Mouse (Mus musculus) midbrain, embryonic 16.5 days (tissue): ENCODE data around the gene Cep128. TPM values are rescaled to one million over a fixed set of nuclear protein-coding genes. Genes with fewer than 3 reads are reported as not detected.
A peak's percentile ranks its signal among the peaks of the same experiment; 100 is the strongest.
"Not testable (repeated sequence)": the region's sequence is repeated elsewhere in the genome, so short reads cannot be mapped to it uniquely, and the experiment has no call there.

ENCODE experiments used
- ATAC-seq: fragments of 200-750 bp; cut with Nextera tagmentation; 2 replicates; pipeline ENCODE4 v1.8.0; 2017; ENCODE audit warnings: moderate TSS enrichment
- H3K27ac ChIP-seq: fragments of 300-500 bp; sonication (generic); 2 replicates; pipeline ENCODE4 v1.5.1; 2014; ENCODE audit warnings: mild to moderate bottlenecking, low read length, mixed read lengths
- H3K27me3 ChIP-seq: fragments of 300-500 bp; sonication (generic); 2 replicates; pipeline ENCODE4 v1.6.1; 2014; ENCODE audit warnings: low read depth, low read length, mixed read lengths; ENCODE audit not compliant: control insufficient read depth, insufficient read depth
- H3K36me3 ChIP-seq: fragments of 300-500 bp; sonication (generic); 2 replicates; pipeline ENCODE4 v1.6.1; 2014; ENCODE audit warnings: mild to moderate bottlenecking, low read length, moderate library complexity, mixed read lengths; ENCODE audit not compliant: control insufficient read depth, insufficient read depth
- H3K4me1 ChIP-seq: fragments of 300-500 bp; sonication (generic); 2 replicates; pipeline ENCODE4 v1.6.1; 2014; ENCODE audit warnings: mild to moderate bottlenecking, low read length, mixed read lengths; ENCODE audit not compliant: control insufficient read depth, insufficient read depth
- H3K4me2 ChIP-seq: fragments of 300-500 bp; sonication (generic); 2 replicates; pipeline ENCODE4 v1.6.1; 2014; ENCODE audit warnings: mild to moderate bottlenecking, low read length, mixed read lengths
- H3K4me3 ChIP-seq: fragments of 300-500 bp; sonication (generic); 2 replicates; pipeline ENCODE4 v1.5.1; 2014; ENCODE audit warnings: low read depth, mild to moderate bottlenecking, low read length, moderate library complexity, mixed read lengths
- H3K9ac ChIP-seq: fragments of 300-500 bp; sonication (generic); 2 replicates; pipeline ENCODE4 v1.6.1; 2014; ENCODE audit warnings: low read depth, low read length, mixed read lengths
- H3K9me3 ChIP-seq: fragments of 300-500 bp; sonication (generic); replicated peaks from 2 replicates; pipeline ENCODE4 v1.6.1; 2014; ENCODE audit warnings: mild to moderate bottlenecking, low read length, mixed read lengths; ENCODE audit not compliant: control insufficient read depth, poor library complexity, severe bottlenecking
- WGBS: fragments of 180-500 bp; shearing (Covaris S2); extraction: QIAGEN DNeasy Blood & Tissue Kit; methylation state at CpG from one replicate; pipeline ENCODE4 v1.1.7; 2014; 5-methylcytosine and 5-hydroxymethylcytosine counted together
- polyA plus RNA-seq: library from polyadenylated mRNA; unstranded; fragments of >200 nt; fragmentation: Nextera tagmentation; extraction: Ambion mirVana; gene quantifications from 2 replicates; pipeline ENCODE4 v1.2.1, GENCODE M21; 2015

The Cep128 gene
- polyA plus RNA-seq, 1 experiment from 2014 or later: 3.6 TPM

DNA sequence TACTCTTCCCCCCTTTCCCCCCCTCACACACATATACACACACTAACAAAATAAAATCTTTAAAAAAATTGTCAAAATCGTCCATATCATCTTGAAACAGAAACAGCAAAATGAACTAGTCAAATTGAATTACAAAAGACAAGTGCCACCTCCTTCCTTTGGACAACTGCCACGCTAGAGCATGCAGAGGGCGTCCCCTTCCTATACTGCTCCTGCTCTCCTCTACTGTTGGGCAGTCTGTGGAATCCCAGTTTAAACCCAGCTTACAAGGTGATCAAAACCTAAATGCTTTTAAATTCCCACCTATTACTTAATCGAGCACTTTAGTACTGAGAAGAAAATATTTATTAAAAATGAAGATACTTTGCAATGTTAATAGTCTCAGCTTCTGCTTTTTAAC lies 372.0 kb downstream of the Cep128 start:
- no peaks in the 10 kb centered on the region for H3K27me3 ChIP-seq
- no peaks in the 10 kb centered on the region for H3K36me3 ChIP-seq
- H3K4me2 ChIP-seq: no peak overlapping the region
- H3K9me3 ChIP-seq: no peaks in the 10 kb centered on the region
- H3K4me1 ChIP-seq: no peaks in the 10 kb centered on the region
- H3K4me3 ChIP-seq: no peak overlapping the region
- H3K9ac ChIP-seq: no peak overlapping the region
- ATAC-seq: no peak
- 57% methylated on average over 4 of the region's 4 CpGs for WGBS
- no peak overlapping the region for H3K27ac ChIP-seq

DNA sequence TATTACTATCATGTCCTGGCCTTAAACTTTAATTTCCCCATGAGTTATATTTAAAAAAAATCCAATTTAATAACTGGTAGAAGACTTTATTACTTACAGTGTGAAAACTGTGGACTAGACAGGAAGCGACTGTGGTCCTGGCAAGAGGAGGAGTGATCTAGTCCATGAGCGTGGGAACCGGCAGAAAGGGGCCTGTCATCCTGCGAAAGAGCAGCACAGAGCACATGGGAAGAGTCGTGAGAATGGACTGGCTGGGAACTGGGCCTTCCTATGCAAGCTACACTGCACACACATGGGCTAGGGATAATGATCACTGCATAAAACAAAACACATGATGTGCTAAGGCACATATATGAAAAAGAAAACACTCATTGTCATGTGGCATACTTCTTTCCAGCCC lies 375.5 kb downstream of the Cep128 start:
- ATAC-seq: no peak
- Histone ChIP-seq H3K4me1 (no peaks in the 10 kb centered on the region), H3K9ac (no peak overlapping the region), H3K27me3 (no peaks in the 10 kb centered on the region), H3K36me3 (no peaks in the 10 kb centered on the region), H3K9me3 (no peaks in the 10 kb centered on the region), H3K4me3 (no peak overlapping the region), H3K27ac (no peak overlapping the region), H3K4me2 (no peak overlapping the region)
- 84% methylated on average over 5 of the region's 5 CpGs for WGBS

DNA sequence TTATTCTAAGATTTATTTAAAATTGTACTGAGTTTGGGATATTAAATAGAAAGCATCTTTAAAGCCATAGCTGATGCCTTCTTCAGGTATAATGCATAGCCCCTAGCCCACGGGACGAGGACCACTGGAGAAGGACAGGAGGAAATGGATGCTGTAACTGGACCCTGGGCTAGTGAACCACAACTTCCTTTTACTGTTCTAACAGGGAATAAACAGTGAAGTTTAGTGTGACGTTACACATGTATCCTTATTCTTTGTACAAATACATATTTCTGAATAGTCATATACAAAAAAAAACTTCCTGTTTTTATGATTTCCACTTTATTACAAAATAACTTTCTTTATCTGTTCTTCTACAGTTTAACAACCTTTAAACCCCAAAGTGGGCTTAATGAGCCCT lies 376.0 kb downstream of the Cep128 start:
- H3K4me1 ChIP-seq: no peaks in the 10 kb centered on the region
- H3K4me2 ChIP-seq: no peak overlapping the region
- 90% methylated on average over 3 of the region's 3 CpGs for WGBS
- H3K4me3 ChIP-seq: no peak overlapping the region
- no peak overlapping the region for H3K9ac ChIP-seq
- no peaks in the 10 kb centered on the region for H3K27me3 ChIP-seq
- ATAC-seq: no peak
- H3K36me3 ChIP-seq: no peaks in the 10 kb centered on the region
- H3K27ac ChIP-seq: no peak overlapping the region
- no peaks in the 10 kb centered on the region for H3K9me3 ChIP-seq

DNA sequence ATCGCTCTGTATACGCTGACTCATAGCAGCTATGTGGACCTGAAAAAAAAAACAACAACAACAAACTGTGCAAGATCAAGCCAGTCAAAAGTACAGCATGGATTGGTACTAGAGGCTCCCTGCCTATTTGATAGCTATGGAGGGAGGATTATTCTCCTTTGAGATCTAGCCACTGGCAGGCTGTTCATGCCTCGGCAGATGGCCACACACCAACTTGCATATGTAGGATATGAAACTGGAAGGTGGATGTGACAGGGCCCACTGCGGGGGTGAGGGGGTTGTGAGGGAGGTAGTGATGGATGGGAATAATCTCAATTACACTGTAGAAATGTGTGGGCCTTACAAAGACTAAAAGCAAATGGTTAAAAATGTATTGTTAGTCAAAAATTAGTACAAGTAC lies 386.7 kb downstream of the Cep128 start:
- Histone ChIP-seq H3K9ac (no peak overlapping the region), H3K4me1 (no peaks in the 10 kb centered on the region), H3K9me3 (no peaks in the 10 kb centered on the region), H3K27me3 (no peaks in the 10 kb centered on the region), H3K4me2 (no peak overlapping the region), H3K4me3 (no peak overlapping the region), H3K36me3 (no peaks in the 10 kb centered on the region), H3K27ac (no peak overlapping the region)
- no peak for ATAC-seq
- 84% methylated on average over 4 of the region's 4 CpGs for WGBS

DNA sequence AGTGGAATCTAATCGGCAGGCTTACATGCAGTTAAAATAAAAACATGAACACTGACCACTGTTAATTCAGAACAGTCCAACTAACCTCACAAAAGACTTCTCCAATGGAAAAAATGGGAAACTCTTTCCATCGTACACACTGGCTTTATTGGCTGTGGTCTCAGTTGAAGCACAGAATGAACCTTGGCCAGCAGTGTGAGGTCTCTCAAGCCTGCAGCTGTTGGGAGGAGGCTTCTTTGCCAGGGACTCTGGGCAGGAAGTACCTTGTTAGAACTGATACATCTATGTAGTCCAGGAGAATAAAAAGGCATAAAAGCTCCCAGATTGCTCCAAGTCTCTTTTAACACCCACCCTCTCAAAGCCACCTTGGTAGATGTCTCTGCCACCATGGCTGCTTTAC lies 390.9 kb downstream of the Cep128 start:
- Histone ChIP-seq H3K4me2 (no peak overlapping the region), H3K9ac (no peak overlapping the region), H3K9me3 (no peaks in the 10 kb centered on the region), H3K4me1 (no peaks in the 10 kb centered on the region), H3K27me3 (no peaks in the 10 kb centered on the region), H3K27ac (no peak overlapping the region), H3K36me3 (no peaks in the 10 kb centered on the region), H3K4me3 (no peak overlapping the region)
- no peak for ATAC-seq
- WGBS: 90% methylated on average over 2 of the region's 2 CpGs

DNA sequence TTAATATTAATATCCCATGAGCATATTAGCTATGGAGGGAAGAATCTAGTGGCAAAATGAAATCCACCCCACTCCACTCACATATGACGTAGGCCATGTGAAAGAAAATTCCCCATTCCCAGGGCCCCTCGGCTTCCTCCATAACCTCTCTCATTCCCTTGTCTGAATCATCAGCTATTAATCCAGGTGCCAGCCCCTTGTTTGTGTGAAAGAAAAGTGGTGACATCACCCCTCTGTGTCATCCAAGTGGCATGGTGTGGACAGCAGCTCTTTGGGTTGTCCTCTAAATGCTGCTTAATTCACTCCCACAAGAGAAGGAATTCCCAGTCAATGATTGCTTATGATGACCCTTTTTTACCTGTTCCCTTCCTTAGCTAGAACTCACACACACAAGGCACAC lies 396.4 kb downstream of the Cep128 start:
- WGBS: 69% methylated on average over 2 of the region's 2 CpGs
- Histone ChIP-seq H3K9ac (no peak overlapping the region), H3K27me3 (no peaks in the 10 kb centered on the region), H3K4me3 (no peak overlapping the region), H3K36me3 (no peaks in the 10 kb centered on the region), H3K9me3 (no peaks in the 10 kb centered on the region), H3K4me2 (no peak overlapping the region), H3K27ac (no peak overlapping the region), H3K4me1 (0 out of 2 replicates have a peak, but pooled peaks cover 2% of the 10 kb centered on the region)
- ATAC-seq: 0 out of 2 replicates have a peak, but pooled peaks have one; percentile 42

DNA sequence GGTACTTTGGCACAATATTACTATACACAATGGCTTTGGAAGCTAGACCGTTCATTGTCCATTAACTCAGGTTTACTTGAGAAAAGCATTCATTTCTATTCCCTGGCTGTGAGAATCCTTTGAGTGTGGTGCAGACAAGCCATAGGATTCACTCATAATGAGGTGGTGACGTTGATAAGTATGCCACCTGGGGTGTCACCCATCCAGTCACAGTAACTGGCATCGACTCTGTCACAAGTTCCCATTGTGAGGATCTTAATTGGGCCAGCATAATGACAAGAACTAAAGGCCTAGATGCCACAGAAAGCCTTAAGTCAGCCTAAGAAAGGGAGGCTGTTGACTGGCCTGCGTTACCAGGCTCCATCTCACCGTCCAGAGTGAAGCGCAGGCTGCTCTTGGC lies 396.9 kb downstream of the Cep128 start:
- ATAC-seq: no peak; the same call in 1 of the 2 replicates
- Histone ChIP-seq H3K36me3 (no peaks in the 10 kb centered on the region), H3K9me3 (no peaks in the 10 kb centered on the region), H3K27ac (0 out of 2 replicates have a peak overlapping the region, but pooled peaks have one; percentile 28), H3K27me3 (no peaks in the 10 kb centered on the region), H3K9ac (no peak overlapping the region), H3K4me1 (0 out of 2 replicates have a peak, but pooled peaks cover 2% of the 10 kb centered on the region), H3K4me2 (no peak overlapping the region), H3K4me3 (no peak overlapping the region)
- 56% methylated on average over 6 of the region's 6 CpGs for WGBS

DNA sequence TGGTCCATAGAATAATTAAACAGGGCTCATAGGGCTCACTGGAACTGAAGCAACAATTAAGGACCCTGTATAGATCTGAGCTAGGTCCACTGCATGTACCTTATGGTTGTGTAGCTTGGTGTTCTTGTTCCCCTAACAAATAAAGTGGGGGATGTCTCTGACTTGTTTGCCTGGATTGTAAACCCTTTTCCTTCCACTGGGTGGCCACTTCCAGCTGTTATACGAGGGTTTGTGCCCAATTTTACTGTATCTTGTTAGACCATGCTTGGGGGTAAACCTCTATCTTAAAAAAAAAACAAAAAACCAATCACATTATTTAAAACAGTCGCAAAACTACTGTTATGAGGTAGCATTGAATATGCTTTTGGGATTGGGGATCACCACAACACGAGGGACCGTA lies 402.2 kb downstream of the Cep128 start:
- no peak overlapping the region for H3K4me3 ChIP-seq
- H3K27ac ChIP-seq: no peak overlapping the region
- ATAC-seq: no peak
- 90% methylated on average over 4 of the region's 4 CpGs for WGBS
- no peak overlapping the region for H3K9ac ChIP-seq
- no peaks in the 10 kb centered on the region for H3K36me3 ChIP-seq
- H3K27me3 ChIP-seq: no peaks in the 10 kb centered on the region
- H3K4me1 ChIP-seq: 0 out of 2 replicates have a peak, but pooled peaks cover 2% of the 10 kb centered on the region
- no peak overlapping the region for H3K4me2 ChIP-seq
- H3K9me3 ChIP-seq: no peaks in the 10 kb centered on the region

DNA sequence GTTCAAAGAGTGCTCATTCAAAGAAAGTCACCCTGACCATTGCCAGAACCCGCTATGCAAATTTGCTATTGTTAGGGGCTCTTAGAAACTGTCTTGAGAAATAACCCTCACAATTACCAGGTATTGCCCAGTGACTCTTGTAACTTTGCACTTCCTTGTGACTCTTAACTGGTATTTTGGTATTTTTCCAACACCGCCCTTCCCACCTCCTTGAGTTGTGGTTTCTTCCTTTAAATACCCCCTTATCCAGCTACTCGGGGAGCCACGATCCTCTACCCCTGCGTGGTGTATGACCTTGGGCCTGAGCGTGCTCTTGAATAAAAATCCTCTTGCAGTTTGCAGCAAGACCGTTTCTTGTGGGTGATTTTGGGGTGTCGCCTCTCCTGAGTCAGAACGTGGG lies 407.8 kb downstream of the Cep128 start:
- not testable (repeated sequence) for H3K4me3 ChIP-seq, H3K4me1 ChIP-seq, H3K27me3 ChIP-seq, H3K27ac ChIP-seq, H3K36me3 ChIP-seq, H3K9me3 ChIP-seq, H3K4me2 ChIP-seq, H3K9ac ChIP-seq, ATAC-seq
- 88% methylated on average over 9 of the region's 9 CpGs for WGBS

DNA sequence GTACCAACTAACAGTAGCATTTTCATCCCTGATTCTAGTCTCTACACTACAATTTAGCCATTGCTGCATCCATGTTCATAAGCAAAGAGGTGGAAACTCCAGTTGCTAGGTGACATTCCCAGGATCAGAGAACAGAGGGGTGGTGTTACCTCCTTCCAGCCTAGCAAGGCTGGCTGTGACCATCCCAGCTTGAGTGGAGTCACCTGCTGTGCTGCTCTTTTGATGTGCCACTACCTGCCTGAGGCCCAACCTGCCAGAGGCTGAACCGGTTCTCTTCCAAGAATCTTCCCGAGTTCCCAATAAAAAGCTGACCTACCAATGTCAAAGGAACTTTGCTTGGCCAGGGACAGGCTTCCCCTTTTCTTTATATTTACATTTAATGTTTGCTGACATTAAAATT lies 408.8 kb downstream of the Cep128 start:
- Histone ChIP-seq H3K36me3 (no peaks in the 10 kb centered on the region), H3K9ac (no peak overlapping the region), H3K4me3 (no peak overlapping the region), H3K4me1 (no peaks in the 10 kb centered on the region), H3K4me2 (no peak overlapping the region), H3K27ac (no peak overlapping the region), H3K9me3 (no peaks in the 10 kb centered on the region), H3K27me3 (no peaks in the 10 kb centered on the region)
- 44% methylated on average over 2 of the region's 2 CpGs for WGBS
- no peak for ATAC-seq
